Mouse (Mus musculus) heart, adult 8-10 months (tissue): ENCODE results near the gene Smarcc2. TPM values are rescaled to one million over a fixed set of nuclear protein-coding genes. Genes with fewer than 3 reads are reported as not detected.
"Not testable (repeated sequence)": the region's sequence is repeated elsewhere in the genome, so short reads cannot be mapped to it uniquely, and the experiment has no call there.

Source experiments
- DNase-seq: peaks from one replicate; pipeline ENCODE4 v3.0.0; 2022; ENCODE audit warnings: low spot score
- total RNA-seq, 4 experiments: library from RNA; stranded (reverse); gene quantifications; 2 replicates each; pipeline ENCODE4 v1.2.4; 2022

Gene Smarcc2
- total RNA-seq, 4 experiments from 2014 or later, result 76.2 to 83.2 (median 79.1) TPM

DNA sequence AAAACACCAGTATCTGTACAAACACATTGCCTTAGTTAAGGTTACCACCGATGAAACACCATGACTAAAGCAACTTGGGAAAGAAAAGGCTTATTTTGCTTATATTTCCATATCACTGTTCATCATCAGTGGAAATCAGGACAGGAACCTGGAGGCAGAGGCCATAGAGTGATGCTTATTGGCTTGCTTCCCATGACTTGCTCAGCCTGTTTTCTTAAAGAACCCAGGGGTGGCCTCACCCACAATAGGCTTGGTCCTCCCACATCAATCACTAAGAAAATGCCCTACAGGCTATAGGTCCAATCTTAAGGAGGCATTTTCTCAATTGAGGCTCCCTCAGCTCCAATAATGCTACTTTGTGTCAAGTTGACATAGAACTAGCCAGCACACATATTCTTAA, 16.3 kb upstream of the Smarcc2 start:
- DNase-seq, result no peak

DNA sequence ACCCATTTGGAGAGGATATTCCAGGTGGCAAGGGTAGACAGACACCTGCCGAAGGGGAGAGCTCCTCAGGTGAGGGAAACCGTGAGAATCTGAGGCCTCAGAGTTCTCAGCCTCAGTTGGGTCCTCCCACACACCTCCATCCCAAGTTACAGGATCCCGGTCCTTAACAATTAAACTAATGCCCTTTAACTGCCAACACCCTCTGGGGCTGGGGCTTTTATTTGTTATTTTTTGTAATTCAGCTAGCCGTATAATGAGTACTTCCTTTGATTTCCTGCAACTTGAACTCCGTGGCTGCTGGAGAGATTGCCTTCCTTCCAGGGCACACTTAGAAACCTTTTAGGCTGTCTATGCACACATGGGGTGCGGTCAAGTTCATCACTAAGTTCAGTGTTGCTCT, 14.7 kb upstream of the Smarcc2 start:
- no peak for DNase-seq

- no peak for DNase-seq
Measured at GRCm38 (mm10) chr10:128445407-128445806, 13.6 kb upstream of the Smarcc2 start.

GRCm38 (mm10) chr10:128451014-128451413, 8.0 kb upstream of the Smarcc2 start:
- no peak for DNase-seq

DNA sequence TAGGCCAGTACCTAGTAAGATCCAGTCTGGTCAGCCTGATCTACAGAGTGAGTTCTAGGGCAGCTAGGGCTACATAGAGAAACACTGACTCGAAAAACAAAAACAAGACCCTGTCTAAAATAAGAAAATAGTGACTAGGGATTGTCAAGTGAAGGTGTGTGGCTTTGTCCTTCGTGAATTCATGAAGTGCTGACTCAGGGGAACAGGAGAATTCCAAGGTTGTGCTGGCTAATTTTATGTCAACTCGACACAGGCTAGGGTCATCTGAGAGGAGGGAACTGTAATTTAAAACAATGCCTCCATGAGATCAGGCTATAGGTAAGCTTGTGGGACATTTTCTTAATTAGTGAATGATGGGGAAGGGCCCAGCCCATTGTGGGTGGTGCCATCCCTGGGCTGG, 4.6 kb upstream of the Smarcc2 start:
- DNase-seq, result no peak

DNA sequence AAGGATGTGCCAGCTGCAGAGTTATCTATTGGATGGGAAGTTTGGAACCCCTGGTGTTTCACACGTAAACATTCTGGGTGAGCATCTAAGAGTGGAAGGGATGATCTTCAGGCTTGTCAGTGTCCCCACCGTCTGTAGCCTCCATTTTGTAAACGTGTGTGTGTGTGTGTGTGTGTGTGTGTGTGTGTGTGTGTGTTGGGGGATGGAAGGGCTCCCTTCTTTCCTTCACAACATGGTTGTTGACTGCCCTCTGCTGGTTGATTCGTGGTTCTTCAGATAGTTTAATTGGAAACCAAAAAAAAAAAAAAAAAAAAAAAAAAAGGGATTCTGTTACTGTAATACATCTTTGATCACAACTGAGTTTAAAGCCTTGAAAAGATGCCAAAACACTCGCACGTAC, 3.8 kb upstream of the Smarcc2 start:
- peak; percentile 72 for DNase-seq

- no peak for DNase-seq
Measured at GRCm38 (mm10) chr10:128457676-128458075, 1.4 kb upstream of the Smarcc2 start.

GRCm38 (mm10) chr10:128458348-128458718, 715 bp upstream of the Smarcc2 start:
- peak; percentile 92 for DNase-seq

DNA sequence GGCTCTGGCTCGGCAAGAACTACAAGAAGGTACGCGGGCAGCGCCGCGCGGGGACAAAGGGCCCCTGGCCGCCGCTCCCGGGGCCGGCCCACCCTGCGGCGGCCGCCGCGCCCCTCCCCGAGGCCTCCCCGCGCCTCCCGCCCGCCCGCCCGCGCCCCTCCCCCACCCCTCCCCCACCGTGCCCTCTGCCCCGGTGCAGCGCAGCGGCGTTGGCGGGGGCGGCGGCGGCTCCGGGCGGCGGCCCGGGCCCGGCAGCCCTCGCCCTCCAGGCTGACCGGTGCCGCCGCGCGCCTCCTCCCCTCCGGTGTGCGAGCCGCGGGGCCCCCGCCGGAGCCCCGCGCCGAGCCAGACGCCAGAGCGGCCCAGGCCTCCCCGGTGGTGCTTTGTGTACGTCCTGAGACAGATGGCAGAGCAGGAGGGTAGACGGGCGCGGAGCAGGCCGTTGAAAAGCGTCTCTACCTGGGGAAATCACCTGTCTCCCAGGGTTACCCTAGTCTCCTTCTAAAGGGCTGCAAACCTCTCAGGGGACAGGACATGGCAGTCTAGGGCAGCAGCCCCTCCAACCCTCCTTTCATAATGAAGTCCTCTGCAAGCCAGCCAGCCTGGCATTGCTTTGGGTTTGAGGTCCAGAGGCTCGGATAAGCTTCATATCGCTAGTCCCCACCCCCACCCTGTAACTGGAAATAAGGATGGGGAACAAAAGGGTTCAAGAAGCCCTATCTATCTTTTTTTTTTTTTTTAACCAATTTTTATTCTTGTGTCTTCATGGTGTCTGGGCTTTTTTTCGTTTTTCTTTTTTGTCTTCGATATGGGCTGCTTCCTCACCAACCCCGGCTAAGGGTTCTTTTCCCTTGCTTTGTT, 591 bp downstream of the Smarcc2 start:
- DNase-seq, result no peak

- DNase-seq, result no peak
Measured at GRCm38 (mm10) chr10:128460270-128460630, 1.2 kb downstream of the Smarcc2 start.

- DNase-seq, result no peak
Measured at GRCm38 (mm10) chr10:128474366-128474765, 15.3 kb downstream of the Smarcc2 start.

GRCm38 (mm10) chr10:128486370-128486769, 27.3 kb downstream of the Smarcc2 start:
- DNase-seq, result no peak

DNA sequence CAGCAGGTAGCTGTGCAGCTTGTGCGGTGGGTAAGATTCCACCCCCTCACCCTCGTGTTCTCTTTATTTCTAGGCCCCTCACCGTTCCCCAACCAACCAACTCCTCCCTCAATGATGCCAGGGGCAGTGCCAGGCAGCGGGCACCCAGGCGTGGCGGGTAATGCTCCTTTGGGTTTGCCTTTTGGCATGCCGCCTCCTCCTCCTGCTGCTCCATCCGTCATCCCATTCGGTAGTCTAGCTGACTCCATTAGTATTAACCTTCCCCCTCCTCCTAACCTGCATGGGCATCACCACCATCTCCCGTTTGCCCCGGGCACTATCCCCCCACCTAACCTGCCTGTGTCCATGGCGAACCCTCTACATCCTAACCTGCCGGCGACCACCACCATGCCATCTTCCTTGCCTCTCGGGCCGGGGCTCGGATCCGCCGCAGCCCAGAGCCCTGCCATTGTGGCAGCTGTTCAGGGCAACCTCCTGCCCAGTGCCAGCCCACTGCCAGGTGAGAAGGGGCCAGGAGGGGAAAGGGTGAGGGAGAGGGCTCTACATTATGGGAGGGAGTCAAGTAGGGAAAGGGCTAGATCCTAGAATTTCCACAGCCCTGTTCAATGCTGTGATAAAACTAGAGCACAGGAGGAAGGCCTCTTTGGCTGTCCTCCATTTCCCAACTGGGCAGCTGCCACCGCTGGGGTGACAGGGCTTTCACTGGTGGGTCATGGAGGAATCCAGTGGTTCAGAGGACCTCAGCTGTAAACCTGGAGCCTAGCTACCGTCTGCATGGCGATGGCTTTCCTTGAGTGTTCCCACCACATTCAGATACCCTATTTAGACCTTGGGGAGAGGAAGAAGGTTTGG, 29.0 kb downstream of the Smarcc2 start:
- DNase-seq, result no peak

DNA sequence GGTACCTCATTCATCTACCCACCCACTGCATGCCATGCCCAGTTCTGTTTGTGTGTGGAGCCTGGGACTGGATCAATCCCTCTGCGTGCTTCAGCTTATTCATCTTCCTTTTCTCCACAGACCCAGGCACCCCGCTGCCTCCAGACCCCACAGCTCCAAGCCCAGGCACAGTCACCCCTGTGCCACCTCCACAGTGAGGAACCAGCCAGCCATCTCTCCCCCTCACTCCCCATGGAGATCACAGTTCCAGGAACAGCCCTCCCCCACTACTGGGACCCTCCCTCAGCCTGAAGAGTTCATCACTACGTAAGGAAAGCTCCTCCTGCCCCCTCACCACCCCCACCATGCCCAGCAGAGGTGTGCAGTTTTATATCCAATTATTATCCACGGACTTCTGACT, 29.7 kb downstream of the Smarcc2 start:
- no peak for DNase-seq

GRCm38 (mm10) chr10:128489380-128489779, 30.3 kb downstream of the Smarcc2 start:
- DNase-seq, result no peak

DNA sequence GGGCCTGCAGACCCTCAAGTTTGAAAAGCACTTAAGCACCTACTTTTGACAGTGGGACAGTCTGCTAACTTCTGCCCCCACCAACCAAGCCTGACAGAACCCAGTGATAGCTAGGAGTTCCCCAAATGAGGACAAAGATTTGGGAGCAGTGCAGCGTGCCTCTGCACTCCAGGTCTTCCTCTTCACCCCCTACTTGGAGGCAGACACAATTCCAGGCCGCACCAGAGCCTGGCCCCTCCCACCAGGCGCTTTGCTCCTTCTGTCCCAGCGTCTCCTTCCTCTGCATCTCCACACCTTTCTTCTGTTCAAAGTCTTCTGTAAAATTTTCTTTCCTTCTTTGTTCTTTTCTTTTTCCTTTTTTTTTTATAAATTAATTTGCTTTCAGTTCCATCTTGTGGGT, 30.7 kb downstream of the Smarcc2 start:
- no peak for DNase-seq

GRCm38 (mm10) chr10:128490232-128490631, 31.2 kb downstream of the Smarcc2 start:
- DNase-seq, result no peak

DNA sequence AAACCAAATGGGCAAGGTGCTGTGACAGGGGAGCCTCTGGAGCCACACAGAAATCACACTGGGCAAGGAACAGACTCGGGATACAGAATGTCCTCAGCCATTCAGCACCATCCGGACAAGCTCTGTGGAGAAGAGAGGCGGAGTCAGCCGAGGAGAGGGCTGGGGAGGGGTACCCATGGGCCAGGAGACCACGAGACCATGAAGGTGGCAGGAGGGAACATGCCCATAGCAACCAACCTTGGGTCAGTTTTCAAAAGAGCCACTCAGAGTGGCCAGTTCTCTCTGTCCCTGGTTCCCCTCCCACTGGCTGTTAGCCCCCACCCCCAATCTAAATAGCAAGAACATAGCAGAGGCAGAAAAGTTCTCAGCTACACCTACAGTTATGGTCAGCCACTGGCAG, 31.9 kb downstream of the Smarcc2 start:
- no peak for DNase-seq

DNA sequence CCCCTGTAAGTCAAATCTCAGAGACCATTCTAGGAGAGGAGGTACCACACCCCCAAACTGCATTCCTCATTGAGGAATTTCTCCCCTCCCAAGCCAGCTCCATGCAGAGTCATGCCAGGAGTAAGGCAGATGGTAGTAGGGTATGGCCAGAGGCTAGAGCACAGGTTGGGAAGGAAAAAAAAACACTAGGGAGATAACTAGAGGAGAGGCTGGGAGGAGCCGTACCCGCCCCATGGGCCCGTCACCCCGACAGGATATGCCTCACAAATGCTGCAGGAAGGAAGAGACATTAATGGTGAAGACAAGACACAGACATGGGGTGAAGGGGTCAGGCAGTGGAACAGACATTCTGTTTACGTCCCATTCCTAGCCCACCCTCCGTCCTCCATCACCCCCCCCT, 32.4 kb downstream of the Smarcc2 start:
- DNase-seq, result no peak

- not testable (repeated sequence) for DNase-seq
Measured at GRCm38 (mm10) chr10:128492051-128492450, 33.0 kb downstream of the Smarcc2 start.

GRCm38 (mm10) chr10:128492633-128493311, 33.7 kb downstream of the Smarcc2 start:
- DNase-seq, result peak; percentile 79

DNA sequence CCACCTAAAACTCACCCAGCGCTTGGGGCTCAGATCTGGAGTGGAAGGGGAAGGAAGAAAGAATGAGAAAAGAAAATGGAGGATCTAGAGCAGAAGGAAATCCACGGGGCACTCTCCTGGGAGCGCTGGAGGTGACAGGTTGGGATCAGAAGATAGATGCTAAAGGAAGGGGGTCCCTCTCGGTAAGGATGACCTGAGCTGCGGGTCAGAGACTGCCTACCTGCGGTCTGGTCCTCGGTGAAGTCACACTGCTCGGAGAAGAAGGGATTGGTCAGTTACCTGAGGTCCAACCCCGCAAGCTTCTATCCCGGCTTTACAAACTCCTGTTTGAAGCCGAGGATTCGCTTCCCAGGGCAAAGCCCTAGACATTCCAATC, 34.3 kb downstream of the Smarcc2 start:
- no peak for DNase-seq
